Mouse (Mus musculus): ENCODE results near the gene Etv6. TPM values are rescaled to one million over a fixed set of nuclear protein-coding genes. Genes with fewer than 3 reads are reported as not detected.

The Etv6 gene
- polyA plus RNA-seq, 1 experiment = 1.1 TPM

DNA sequence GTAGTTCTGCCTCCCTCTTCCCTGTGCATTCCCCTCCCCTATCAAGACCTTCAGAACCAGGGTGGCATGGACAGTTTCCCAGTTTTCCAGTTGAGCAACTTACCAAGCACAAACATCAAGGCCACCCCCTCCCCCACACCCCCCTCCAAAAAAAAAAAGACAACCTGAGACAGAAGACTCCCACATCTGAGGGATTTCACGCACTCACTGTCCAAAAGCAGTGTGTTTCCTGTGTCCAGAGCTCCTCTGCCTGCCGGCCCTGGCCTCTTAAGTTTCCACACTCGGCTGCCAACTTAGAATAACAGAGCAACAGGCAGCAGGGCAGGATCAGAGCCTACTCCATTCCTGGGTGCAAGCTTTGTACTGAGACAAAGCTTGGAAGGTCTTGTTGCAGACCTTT, 207.6 kb downstream of the Etv6 start:
- H3K36me3 ChIP-seq (ENCODE audit: control insufficient read depth) = no peaks in the 10 kb centered on the region
- H3K4me3 ChIP-seq (replicated peaks) = no peak overlapping the region
- H3K9me3 ChIP-seq (ENCODE audit: control insufficient read depth, low read length) = no peaks in the 10 kb centered on the region
- H3K27me3 ChIP-seq (ENCODE audit: control insufficient read depth) = no peaks in the 10 kb centered on the region
- H3K4me1 ChIP-seq (ENCODE audit: control insufficient read depth) = no peaks in the 10 kb centered on the region
- TF ChIP-seq GATA1 (IDR thresholded peaks at IDR 0.05; ENCODE audit: low read length) = no peak
- TF ChIP-seq TAL1 (IDR thresholded peaks at IDR 0.05; ENCODE audit: low read length) = no peak

- no peaks in the 10 kb centered on the region for H3K27me3 ChIP-seq (ENCODE audit: control insufficient read depth)
- no peak overlapping the region for H3K4me3 ChIP-seq (replicated peaks)
- H3K9me3 ChIP-seq (ENCODE audit: control insufficient read depth, low read length) = no peaks in the 10 kb centered on the region
- H3K36me3 ChIP-seq (ENCODE audit: control insufficient read depth) = peaks cover 2% of the 10 kb centered on the region
- H3K4me1 ChIP-seq (ENCODE audit: control insufficient read depth) = no peaks in the 10 kb centered on the region
- no peak for TF ChIP-seq TAL1 (IDR thresholded peaks at IDR 0.05; ENCODE audit: low read length)
Observed at GRCm38 (mm10) chr6:134243546-134243945, 208.0 kb downstream of the Etv6 start.

DNA sequence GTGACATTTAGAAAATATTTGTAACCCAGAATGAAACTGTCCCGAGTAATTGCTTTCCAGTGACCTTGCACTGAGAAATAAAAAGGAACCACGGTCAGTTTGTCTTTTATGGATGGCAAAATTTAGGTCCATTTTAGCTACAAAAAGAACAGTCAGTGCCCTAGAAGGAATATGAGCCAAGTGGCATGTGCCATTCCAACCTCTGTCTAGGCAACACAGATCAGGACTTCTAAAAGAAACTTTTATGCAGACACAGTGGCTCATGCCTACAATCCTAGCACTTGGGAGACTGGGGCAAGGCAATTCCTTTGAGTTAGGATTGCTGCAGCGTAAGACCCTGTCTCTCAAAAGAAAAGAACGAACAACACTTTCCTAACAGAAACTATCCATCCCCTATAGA, 208.6 kb downstream of the Etv6 start:
- Histone ChIP-seq H3K27me3 (ENCODE audit: control insufficient read depth) (no peaks in the 10 kb centered on the region), H3K36me3 (ENCODE audit: control insufficient read depth) (peaks cover 2% of the 10 kb centered on the region), H3K4me3 (replicated peaks) (no peak overlapping the region), H3K9me3 (ENCODE audit: control insufficient read depth, low read length) (no peaks in the 10 kb centered on the region), H3K4me1 (ENCODE audit: control insufficient read depth) (no peaks in the 10 kb centered on the region)
- no peak for TF ChIP-seq TAL1 (IDR thresholded peaks at IDR 0.05; ENCODE audit: low read length)
- TF ChIP-seq GATA1 (IDR thresholded peaks at IDR 0.05; ENCODE audit: low read length) = no peak

DNA sequence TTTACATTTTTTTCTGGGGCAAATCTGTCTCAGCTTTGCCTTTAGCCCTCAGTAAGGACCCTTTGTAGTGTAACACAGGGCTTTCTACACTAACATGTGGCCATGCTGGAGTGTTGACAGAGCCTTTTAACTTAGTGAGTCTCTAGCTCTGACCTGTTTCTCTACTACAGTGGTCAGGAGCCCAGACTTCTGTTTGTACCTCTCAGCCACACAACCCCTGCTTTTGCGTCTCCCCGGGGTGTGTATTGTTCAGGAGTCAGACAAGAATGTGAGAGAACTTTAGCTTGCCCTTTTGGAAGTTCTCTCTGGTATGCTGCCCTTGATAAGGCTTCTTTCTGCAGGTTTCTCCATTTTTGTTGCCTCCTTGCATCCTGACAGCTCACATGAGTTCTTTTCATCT, 210.6 kb downstream of the Etv6 start:
- no peaks in the 10 kb centered on the region for H3K9me3 ChIP-seq (ENCODE audit: control insufficient read depth, low read length)
- H3K4me3 ChIP-seq (replicated peaks) = no peak overlapping the region
- no peaks in the 10 kb centered on the region for H3K4me1 ChIP-seq (ENCODE audit: control insufficient read depth)
- H3K27me3 ChIP-seq (ENCODE audit: control insufficient read depth) = no peaks in the 10 kb centered on the region
- peaks cover 2% of the 10 kb centered on the region for H3K36me3 ChIP-seq (ENCODE audit: control insufficient read depth)
- TF ChIP-seq TAL1 (IDR thresholded peaks at IDR 0.05; ENCODE audit: low read length) (no peak), GATA1 (IDR thresholded peaks at IDR 0.05; ENCODE audit: low read length) (no peak)

DNA sequence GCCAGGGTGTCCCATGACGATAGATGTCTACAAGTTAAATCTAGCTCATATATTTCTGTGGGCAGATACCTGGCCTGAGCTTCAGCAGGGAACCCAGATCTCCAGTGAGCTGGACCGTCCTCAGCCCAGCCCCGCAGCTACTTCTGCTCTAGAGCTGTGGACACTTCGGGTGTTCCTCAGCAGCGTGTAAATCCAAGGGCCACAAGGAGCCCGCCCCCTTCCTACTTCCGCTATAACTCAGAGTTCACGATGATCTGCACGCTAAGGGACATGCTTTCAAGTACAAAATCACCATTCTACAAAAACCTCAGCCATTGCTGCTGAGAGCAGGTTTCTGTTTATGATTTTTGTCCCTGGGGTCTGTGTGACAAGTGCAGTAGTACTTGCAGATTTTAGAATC, 211.8 kb downstream of the Etv6 start:
- Histone ChIP-seq H3K9me3 (ENCODE audit: control insufficient read depth, low read length) (no peaks in the 10 kb centered on the region), H3K27me3 (ENCODE audit: control insufficient read depth) (no peaks in the 10 kb centered on the region), H3K36me3 (ENCODE audit: control insufficient read depth) (peaks cover 2% of the 10 kb centered on the region), H3K4me3 (replicated peaks) (no peak overlapping the region), H3K4me1 (ENCODE audit: control insufficient read depth) (no peaks in the 10 kb centered on the region)
- TF ChIP-seq TAL1 (IDR thresholded peaks at IDR 0.05; ENCODE audit: low read length) = no peak
- no peak for TF ChIP-seq GATA1 (IDR thresholded peaks at IDR 0.05; ENCODE audit: low read length)

GRCm38 (mm10) chr6:134248720-134249119, 213.2 kb downstream of the Etv6 start:
- Histone ChIP-seq H3K27me3 (ENCODE audit: control insufficient read depth) (no peaks in the 10 kb centered on the region), H3K36me3 (ENCODE audit: control insufficient read depth) (peaks cover 2% of the 10 kb centered on the region), H3K9me3 (ENCODE audit: control insufficient read depth, low read length) (no peaks in the 10 kb centered on the region), H3K4me3 (replicated peaks) (no peak overlapping the region), H3K4me1 (ENCODE audit: control insufficient read depth) (no peaks in the 10 kb centered on the region)
- TF ChIP-seq GATA1 (IDR thresholded peaks at IDR 0.05; ENCODE audit: low read length) = no peak
- TF ChIP-seq TAL1 (IDR thresholded peaks at IDR 0.05; ENCODE audit: low read length) = no peak

DNA sequence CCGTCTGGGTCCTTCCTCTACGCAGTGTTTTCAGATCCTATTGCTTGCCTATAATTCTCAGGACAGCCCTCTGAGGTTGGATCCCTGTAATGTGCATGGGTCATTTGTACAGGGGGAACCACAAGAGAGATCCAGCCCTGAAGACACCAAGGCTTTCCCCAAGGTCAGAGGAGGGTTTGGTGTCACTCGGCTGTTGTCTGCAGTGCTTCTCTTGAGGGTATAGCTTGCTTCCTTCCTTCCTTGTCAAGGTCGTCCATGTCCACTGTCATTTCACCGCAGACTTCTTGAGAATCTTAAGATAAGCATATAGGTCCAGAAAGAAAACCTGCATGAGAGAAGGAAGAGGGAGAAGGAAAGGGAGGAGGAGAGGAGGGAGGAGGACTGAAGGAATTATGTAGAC, 215.3 kb downstream of the Etv6 start:
- no peaks in the 10 kb centered on the region for H3K9me3 ChIP-seq (ENCODE audit: control insufficient read depth, low read length)
- H3K27me3 ChIP-seq (ENCODE audit: control insufficient read depth) = no peaks in the 10 kb centered on the region
- TF ChIP-seq GATA1 (IDR thresholded peaks at IDR 0.05; ENCODE audit: low read length) (no peak), TAL1 (IDR thresholded peaks at IDR 0.05; ENCODE audit: low read length) (no peak)
- H3K4me3 ChIP-seq (replicated peaks) = no peak overlapping the region
- H3K36me3 ChIP-seq (ENCODE audit: control insufficient read depth) = peaks cover 2% of the 10 kb centered on the region
- H3K4me1 ChIP-seq (ENCODE audit: control insufficient read depth) = no peaks in the 10 kb centered on the region

- no peaks in the 10 kb centered on the region for H3K9me3 ChIP-seq (ENCODE audit: control insufficient read depth, low read length)
- peaks cover 2% of the 10 kb centered on the region for H3K36me3 ChIP-seq (ENCODE audit: control insufficient read depth)
- no peaks in the 10 kb centered on the region for H3K27me3 ChIP-seq (ENCODE audit: control insufficient read depth)
- TF ChIP-seq GATA1 (IDR thresholded peaks at IDR 0.05; ENCODE audit: low read length) = no peak
- TF ChIP-seq TAL1 (IDR thresholded peaks at IDR 0.05; ENCODE audit: low read length) = no peak
- H3K4me1 ChIP-seq (ENCODE audit: control insufficient read depth) = no peaks in the 10 kb centered on the region
- no peak overlapping the region for H3K4me3 ChIP-seq (replicated peaks)
Observed at GRCm38 (mm10) chr6:134251364-134251763, 215.9 kb downstream of the Etv6 start.

- TF ChIP-seq GATA1 (IDR thresholded peaks at IDR 0.05; ENCODE audit: low read length) (no peak), TAL1 (IDR thresholded peaks at IDR 0.05; ENCODE audit: low read length) (no peak)
- Histone ChIP-seq H3K4me3 (replicated peaks) (no peak overlapping the region), H3K9me3 (ENCODE audit: control insufficient read depth, low read length) (no peaks in the 10 kb centered on the region), H3K36me3 (ENCODE audit: control insufficient read depth) (peaks cover 2% of the 10 kb centered on the region), H3K27me3 (ENCODE audit: control insufficient read depth) (no peaks in the 10 kb centered on the region), H3K4me1 (ENCODE audit: control insufficient read depth) (no peaks in the 10 kb centered on the region)
Observed at GRCm38 (mm10) chr6:134252081-134252755, 216.7 kb downstream of the Etv6 start.

DNA sequence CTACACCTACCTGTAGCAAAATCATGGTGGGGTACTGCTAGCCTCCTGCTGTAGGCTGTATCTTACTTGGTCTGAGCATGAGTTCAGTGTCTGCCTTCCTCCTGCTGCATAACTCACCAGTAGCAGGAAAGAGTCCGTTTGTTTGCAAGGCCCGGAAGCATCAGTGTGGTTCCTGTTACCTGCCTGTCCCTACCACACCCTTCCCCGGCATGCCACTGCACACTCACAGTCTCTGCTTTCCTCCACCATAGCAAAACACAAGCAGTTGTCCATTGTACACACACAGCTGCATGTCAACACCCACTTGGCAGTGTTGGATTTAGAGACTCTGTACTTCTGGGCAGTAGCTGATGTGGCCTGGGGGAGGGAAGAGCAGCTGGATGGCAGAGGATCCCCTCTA, 220.9 kb downstream of the Etv6 start:
- Histone ChIP-seq H3K27me3 (ENCODE audit: control insufficient read depth) (no peaks in the 10 kb centered on the region), H3K9me3 (ENCODE audit: control insufficient read depth, low read length) (peaks cover 2% of the 10 kb centered on the region; the same call in 1 of the 2 replicates), H3K36me3 (ENCODE audit: control insufficient read depth) (peaks cover 2% of the 10 kb centered on the region; the same call in 1 of the 2 replicates), H3K4me3 (replicated peaks) (no peak overlapping the region), H3K4me1 (ENCODE audit: control insufficient read depth) (no peaks in the 10 kb centered on the region)
- TF ChIP-seq GATA1 (IDR thresholded peaks at IDR 0.05; ENCODE audit: low read length) = no peak
- no peak for TF ChIP-seq TAL1 (IDR thresholded peaks at IDR 0.05; ENCODE audit: low read length)

All from erythroblast, embryonic 14.5 days (primary cell).